Comparison of ENCODE assay signal across 17 mouse cellular contexts in the genomic region with DNA sequence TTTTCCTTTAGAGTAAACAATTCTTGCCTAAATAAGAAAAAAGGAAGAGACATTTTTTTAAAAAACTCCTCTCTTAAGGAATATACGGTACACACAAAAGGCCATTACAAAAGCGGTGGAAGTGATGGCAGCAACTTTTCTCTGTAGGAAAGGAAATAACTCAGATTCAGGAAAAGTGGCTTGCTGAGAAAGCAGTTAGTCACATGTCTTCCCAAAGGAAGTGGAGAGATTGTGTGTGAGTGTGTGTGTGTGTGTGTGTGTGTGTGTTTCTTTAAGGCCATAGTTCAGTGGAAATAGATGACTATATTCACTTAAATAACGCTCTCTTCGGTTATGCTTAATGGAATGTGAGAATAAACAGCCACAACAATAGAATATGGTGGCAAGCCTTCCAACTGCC. TPM values are rescaled to one million over a fixed set of nuclear protein-coding genes. Genes with fewer than 3 reads are reported as not detected.
DNase-seq lines count a peak whose midpoint lies in the region; ATAC-seq lines count a peak whose summit lies in the region.
"Had no signal": no experiment of that assay in that cellular context is flagged by ENCODE, and none has a peak within 500 bp of the region (broad histone marks: within the 10 kb centered on the region; RNA-seq: fewer than 3 reads in every experiment).

No protein-coding gene starts in this region.

- no peak overlapping the region for H3K4me2 ChIP-seq in embryonic facial prominence, embryonic 14.5 days (ENCODE audit: low read depth, low read length)
- no peak overlapping the region for H3K4me2 ChIP-seq in kidney, embryonic 16.5 days (replicated peaks; ENCODE audit: low read depth, low read length)
- H3K4me2 ChIP-seq: hindbrain, embryonic 14.5 days; limb, embryonic 15.5 days; stomach, embryonic 15.5 days had no signal

- no peak overlapping the region for H3K9ac ChIP-seq in embryonic facial prominence, embryonic 14.5 days (ENCODE audit: low read depth, low read length)
- H3K9ac ChIP-seq in kidney, embryonic 16.5 days (replicated peaks; ENCODE audit: low read length): no peak overlapping the region
- H3K9ac ChIP-seq: hindbrain, embryonic 14.5 days; limb, embryonic 15.5 days; stomach, embryonic 15.5 days had no signal

- H3K4me1 ChIP-seq in embryonic facial prominence, embryonic 14.5 days (ENCODE audit: control insufficient read depth, insufficient read depth, low read length): peaks cover 9% of the 10 kb centered on the region
- peaks cover 7% of the 10 kb centered on the region; the same call in 1 of the 2 replicates for H3K4me1 ChIP-seq in embryonic facial prominence, embryonic 10.5 days
- H3K4me1 ChIP-seq in kidney, embryonic 16.5 days (ENCODE audit: insufficient read depth, low read length): peaks cover 16% of the 10 kb centered on the region
- H3K4me1 ChIP-seq in brown adipose tissue, adult 24 weeks (ENCODE audit: control insufficient read depth, insufficient read depth, insufficient read length, low read length): no peaks in the 10 kb centered on the region
- H3K4me1 ChIP-seq: stomach, embryonic 15.5 days had no signal

- no peaks in the 10 kb centered on the region for H3K9me3 ChIP-seq in embryonic facial prominence, embryonic 14.5 days (ENCODE audit: control insufficient read depth, low read length)
- no peaks in the 10 kb centered on the region for H3K9me3 ChIP-seq in embryonic facial prominence, embryonic 10.5 days
- no peaks in the 10 kb centered on the region for H3K9me3 ChIP-seq in kidney, embryonic 16.5 days (ENCODE audit: low read length)
- H3K9me3 ChIP-seq: limb, embryonic 15.5 days; stomach, embryonic 15.5 days had no signal

- no peak overlapping the region for H3K27ac ChIP-seq in embryonic facial prominence, embryonic 14.5 days (replicated peaks; ENCODE audit: low read depth, low read length)
- H3K27ac ChIP-seq in embryonic facial prominence, embryonic 10.5 days (replicated peaks): no peak overlapping the region
- no peak overlapping the region for H3K27ac ChIP-seq in kidney, embryonic 16.5 days (ENCODE audit: low read length)
- peak overlapping the region; percentile 44 for H3K27ac ChIP-seq in brown adipose tissue, adult 24 weeks (replicated peaks; ENCODE audit: low read depth, low read length)
- H3K27ac ChIP-seq: hindbrain, embryonic 14.5 days; limb, embryonic 15.5 days; stomach, embryonic 15.5 days had no signal

- H3K27me3 ChIP-seq in embryonic facial prominence, embryonic 14.5 days (replicated peaks; ENCODE audit: control insufficient read depth, insufficient read depth, low read length): no peaks in the 10 kb centered on the region
- H3K27me3 ChIP-seq in embryonic facial prominence, embryonic 10.5 days (replicated peaks; ENCODE audit: low read depth, poor library complexity, severe bottlenecking): no peaks in the 10 kb centered on the region
- no peaks in the 10 kb centered on the region for H3K27me3 ChIP-seq in kidney, embryonic 16.5 days (ENCODE audit: insufficient read depth, low read length)
- H3K27me3 ChIP-seq: limb, embryonic 15.5 days; stomach, embryonic 15.5 days had no signal

- H3K4me3 ChIP-seq in embryonic facial prominence, embryonic 14.5 days (ENCODE audit: low read depth, low read length): no peak overlapping the region
- H3K4me3 ChIP-seq in embryonic facial prominence, embryonic 10.5 days: no peak overlapping the region
- no peak overlapping the region for H3K4me3 ChIP-seq in kidney, embryonic 16.5 days (ENCODE audit: low read length)
- H3K4me3 ChIP-seq in brown adipose tissue, adult 24 weeks (ENCODE audit: insufficient read depth, low read depth, low read length): no peak overlapping the region
- H3K4me3 ChIP-seq: limb, embryonic 15.5 days; stomach, embryonic 15.5 days had no signal

- peak; percentile 31 for DNase-seq in embryonic facial prominence, embryonic 14.5 days (ENCODE audit: low spot score)
- DNase-seq in embryonic facial prominence, embryonic 10.5 days (ENCODE audit: low spot score): no peak
- DNase-seq in kidney, postnatal 14 days: peak; percentile 56
- DNase-seq in kidney, postnatal 36 days: peak; percentile 49 to 50
- no peak for DNase-seq in adipocyte (ENCODE audit: low spot score)
- no peak for DNase-seq in embryo, embryonic 9.5 days (ENCODE audit: extremely low spot score)
- DNase-seq: cerebellum, adult 8-10 months; midbrain, embryonic 14.5 days; spleen, adult 18-20 months; thymus, postnatal 14 days had no signal

- 61% methylated on average over 4 of the region's 4 CpGs for WGBS in embryonic facial prominence, embryonic 14.5 days
- WGBS in embryonic facial prominence, embryonic 10.5 days: 83% methylated on average over 4 of the region's 4 CpGs
- WGBS in kidney, embryonic 16.5 days: 60% methylated on average over 4 of the region's 4 CpGs

- H3K36me3 ChIP-seq in embryonic facial prominence, embryonic 14.5 days (ENCODE audit: control insufficient read depth, insufficient read depth, low read length): no peaks in the 10 kb centered on the region
- no peaks in the 10 kb centered on the region for H3K36me3 ChIP-seq in embryonic facial prominence, embryonic 10.5 days (replicated peaks)
- no peaks in the 10 kb centered on the region for H3K36me3 ChIP-seq in kidney, embryonic 16.5 days (ENCODE audit: insufficient read depth, low read length)
- H3K36me3 ChIP-seq: limb, embryonic 15.5 days; stomach, embryonic 15.5 days had no signal

- no peak for ATAC-seq in embryonic facial prominence, embryonic 14.5 days (ENCODE audit: low read depth)
- ATAC-seq in kidney, embryonic 16.5 days (ENCODE audit: low FRiP score, low TSS enrichment): no peak
- ATAC-seq: forebrain, embryonic 14.5 days; intestine, embryonic 16.5 days had no signal

RNA-seq across cellular contexts. Expression of a gene that starts 57.5 kb away (rescaled TPM):
- 100 and 102 TPM in 2 replicates for polyA plus RNA-seq in embryonic facial prominence, embryonic 14.5 days (2014; fragmentation: Nextera tagmentation; extraction: Ambion mirVana)
- polyA plus RNA-seq in embryonic facial prominence, embryonic 10.5 days (2016; fragmentation: Nextera tagmentation; extraction: Ambion mirVana): 40.2 and 47.5 TPM in 2 replicates
- polyA plus RNA-seq in kidney, embryonic 16.5 days (2015; fragmentation: Nextera tagmentation; extraction: Ambion mirVana): 76.4 and 87.9 TPM in 2 replicates
- polyA plus RNA-seq in brown adipose tissue, adult 24 weeks (2012; ENCODE audit: insufficient read depth, insufficient read length, missing spikeins): 14.9 and 20.8 TPM in 2 replicates

Comparison
In these comparisons a context has a peak if more than half of its experiments do, and no peak if none do; other contexts are left out.
1. DNase-seq: peak in embryonic facial prominence, embryonic 14.5 days (single experiment), kidney, postnatal 14 days (single experiment) and kidney, postnatal 36 days (2 of 2); none in embryonic facial prominence, embryonic 10.5 days (single experiment), adipocyte (single experiment) and embryo, embryonic 9.5 days (single experiment).